Mouse (Mus musculus) Patski (cell line): ENCODE measurements at regions not wholly inside any gene's neighbourhood (a gene's known extent, or its start where the extent isn't known, plus 50 kb on each side); places are given as distances from the start of the nearest gene placed in this dataset.

ENCODE experiments used
- ATAC-seq: fragments of 100-300 bp; one replicate; pipeline ENCODE4 v1.8.0; 2021
- CTCF ChIA-PET: fragments of 350-600 bp; sonication (Branson Sonifier 250); formaldehyde crosslinking; loops from one replicate; lab custom pipeline; 2022; ENCODE audit warnings: inconsistent platforms; lab: Charles Lee
- POLR2A ChIA-PET: fragments of 350-600 bp; sonication (Branson Sonifier 250); formaldehyde crosslinking; loops from one replicate; lab custom pipeline; 2022; ENCODE audit warnings: antibody characterized with exemption, inconsistent platforms; lab: Charles Lee
- DNase-seq: peaks from one replicate; pipeline ENCODE4 v3.0.0-alpha.2; 2011; ENCODE audit warnings: low read depth, low spot score
- H3K27me3 ChIP-seq: fragments of 371-371 bp; one replicate; pipeline ENCODE4 v1.5.1; 2021
- CTCF ChIP-seq: fragments of 100-300 bp; IDR thresholded peaks from one replicate; pipeline ENCODE4 v1.5.1; 2021
- in situ Hi-C: fragments of 300-500 bp; cut with MboI; formaldehyde crosslinking; loops from 3 replicates; pipeline ENCODE4 v1.11.1; 2018; ENCODE audit warnings: low pct_unique_long_range_greater_than_20kb, mixed read lengths

GRCm38 (mm10) chr3:128093046-128093445 is 196.9 kb upstream of the Fam241a start:
- ChIA-PET CTCF (interaction anchor here (0.8 to 1.4 kb wide), 2 partner anchors 10 to 13 kb away, joined by 4 read pairs; no protein-coding TSS in a partner anchor), POLR2A (no interaction called here)
- no peak for ATAC-seq
- DNase-seq = no peak
- TF ChIP-seq CTCF = no peak
- in situ Hi-C loops = loop anchor here (10.0 kb wide), 1 partner anchor 1212 kb away; no protein-coding TSS in a partner anchor
- no peaks in the 10 kb centered on the region for H3K27me3 ChIP-seq

DNA sequence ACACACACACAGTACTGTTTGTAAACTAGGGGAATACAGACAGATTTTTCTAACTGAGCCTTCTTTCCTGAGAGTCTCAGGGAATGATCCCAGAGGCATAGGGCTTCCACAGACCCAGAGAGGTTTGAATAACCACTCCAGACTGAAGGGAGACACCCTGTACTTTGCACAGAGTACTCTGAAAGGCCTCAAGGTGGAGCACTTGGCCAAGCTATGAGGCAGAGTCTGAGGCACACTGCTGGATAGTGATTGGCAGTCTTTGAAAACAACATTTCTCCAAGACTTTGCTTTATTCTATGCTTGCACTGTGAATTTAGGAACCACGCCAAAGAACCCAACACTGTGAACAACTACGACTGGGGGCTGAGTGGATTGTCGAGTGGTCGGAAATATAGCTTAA is 192.1 kb upstream of the Fam241a start:
- H3K27me3 ChIP-seq = no peaks in the 10 kb centered on the region
- ATAC-seq = peak; percentile 95
- ChIA-PET POLR2A (interaction anchor here (0.5 kb wide), 1 partner anchor 87 kb away, joined by 4 read pairs; no protein-coding TSS in a partner anchor), CTCF (interaction anchor here (0.7 to 2.1 kb wide), 18 partner anchors 9 to 1116 kb away, joined by 3 to 27 read pairs (median 6); no protein-coding TSS in a partner anchor)
- in situ Hi-C loops = loop anchor here (5.0 to 10.0 kb wide), 4 partner anchors 86 to 1114 kb away; no protein-coding TSS in a partner anchor
- DNase-seq = no peak
- TF ChIP-seq CTCF = peak; percentile 97

- in situ Hi-C loops = loop anchor here (5.0 to 10.0 kb wide), 4 partner anchors 85 to 1115 kb away; no protein-coding TSS in a partner anchor
- no peaks in the 10 kb centered on the region for H3K27me3 ChIP-seq
- no peak for DNase-seq
- CTCF ChIA-PET = interaction anchor here (1.1 to 2.0 kb wide), 3 partner anchors 10 to 250 kb away, joined by 4 to 8 read pairs (median 4); no protein-coding TSS in a partner anchor
- POLR2A ChIA-PET = no interaction called here
- no peak for ATAC-seq
- TF ChIP-seq CTCF = no peak
These were observed 191.0 kb upstream of the Fam241a start for GRCm38 (mm10) chr3:128087163-128087562.

- ATAC-seq (no peak), DNase-seq (no peak)
- in situ Hi-C loops = loop anchor here (10.0 kb wide), 1 partner anchor 108 kb away; no protein-coding TSS in a partner anchor
- ChIA-PET POLR2A (interaction anchor here (0.7 kb wide), 1 partner anchor 1258 kb away, joined by 4 read pairs; no protein-coding TSS in a partner anchor), CTCF (interaction anchor here (0.7 to 2.9 kb wide), 6 partner anchors 8 to 254 kb away, joined by 3 to 14 read pairs (median 4); no protein-coding TSS in a partner anchor)
- H3K27me3 ChIP-seq = no peaks in the 10 kb centered on the region
- no peak for TF ChIP-seq CTCF
These were observed 186.3 kb upstream of the Fam241a start for GRCm38 (mm10) chr3:128082463-128082862.

- in situ Hi-C loops = loop anchor here (10.0 kb wide), 1 partner anchor 107 kb away; no protein-coding TSS in a partner anchor
- ChIA-PET CTCF (interaction anchor here (1.6 to 2.9 kb wide), 4 partner anchors 9 to 255 kb away, joined by 4 to 14 read pairs (median 6); no protein-coding TSS in a partner anchor), POLR2A (no interaction called here)
- ATAC-seq (no peak), DNase-seq (no peak)
- no peak for TF ChIP-seq CTCF
- H3K27me3 ChIP-seq = no peaks in the 10 kb centered on the region
These were observed 185.3 kb upstream of the Fam241a start for GRCm38 (mm10) chr3:128081430-128081829.

GRCm38 (mm10) chr3:128067861-128068260 is 171.7 kb upstream of the Fam241a start:
- peaks cover 3% of the 10 kb centered on the region for H3K27me3 ChIP-seq
- in situ Hi-C loops = no loop called here
- POLR2A ChIA-PET = no interaction called here
- no peak for DNase-seq
- CTCF ChIA-PET = interaction anchor here (0.8 to 1.9 kb wide), 5 partner anchors 9 to 269 kb away, joined by 3 to 4 read pairs (median 3); no protein-coding TSS in a partner anchor
- no peak for TF ChIP-seq CTCF
- no peak for ATAC-seq

GRCm38 (mm10) chr3:128054031-128054430 is 157.9 kb upstream of the Fam241a start:
- no peak for TF ChIP-seq CTCF
- ChIA-PET POLR2A (no interaction called here), CTCF (interaction anchor here (2.5 kb wide), 1 partner anchor 10 kb away, joined by 7 read pairs; no protein-coding TSS in a partner anchor)
- no peak for DNase-seq
- H3K27me3 ChIP-seq = no peaks in the 10 kb centered on the region
- in situ Hi-C loops = no loop called here
- ATAC-seq = no peak

DNA sequence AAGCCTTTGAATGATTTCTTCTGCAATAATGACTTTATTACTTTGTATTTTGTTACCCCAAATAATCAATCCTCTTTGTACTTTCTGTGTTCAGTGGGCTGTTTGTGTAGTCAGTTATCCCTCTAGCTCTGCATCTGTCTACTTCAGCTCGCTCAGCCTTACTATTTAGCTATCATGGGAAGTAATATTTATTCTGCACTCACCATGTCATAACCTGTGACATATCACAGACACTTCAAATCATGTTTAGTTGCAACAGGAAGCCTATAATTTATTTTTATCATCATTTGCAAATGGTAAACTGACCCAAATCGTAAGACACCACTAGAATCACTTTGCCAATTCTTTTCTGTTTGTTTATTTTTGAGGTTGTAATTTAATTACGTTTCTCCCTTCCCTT is 147.6 kb upstream of the Fam241a start:
- ChIA-PET POLR2A (no interaction called here), CTCF (no interaction called here)
- ATAC-seq = no peak
- TF ChIP-seq CTCF = no peak
- no peak for DNase-seq
- in situ Hi-C loops = no loop called here
- H3K27me3 ChIP-seq = no peaks in the 10 kb centered on the region

DNA sequence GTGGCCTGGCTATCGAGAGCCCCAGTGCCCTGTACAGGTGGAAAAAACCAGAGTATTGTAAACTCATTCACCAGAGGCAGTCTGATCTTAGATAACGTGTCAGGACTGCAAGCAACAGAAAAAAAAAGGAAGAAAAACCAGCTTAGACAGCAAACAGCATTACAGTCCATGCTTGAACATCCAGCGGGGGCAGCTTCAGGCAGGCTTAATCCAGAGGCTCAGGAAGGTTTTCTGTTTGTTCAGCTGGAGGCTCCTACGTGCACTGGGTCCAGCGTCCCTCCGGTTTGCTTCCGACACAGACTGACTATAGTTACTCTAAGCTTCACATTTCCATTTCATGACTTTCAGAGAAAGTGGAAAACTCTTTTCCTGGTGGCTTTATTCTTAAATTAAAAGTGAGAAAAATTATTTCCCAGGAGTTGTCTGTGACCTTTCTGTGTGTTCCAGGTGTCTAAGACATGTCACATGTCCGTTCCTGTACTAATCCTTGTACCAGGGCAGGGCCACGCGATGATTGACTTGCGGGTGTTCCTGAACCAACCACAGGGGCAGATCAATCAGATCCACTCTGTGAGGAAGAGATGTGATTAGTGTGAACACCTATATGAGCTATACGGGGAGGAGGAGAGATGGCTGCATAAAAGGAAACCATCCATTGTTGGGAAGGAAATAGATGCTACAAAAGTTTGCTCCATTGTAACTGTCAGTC is 144.4 kb upstream of the Fam241a start:
- ChIA-PET POLR2A (no interaction called here), CTCF (interaction anchor here (0.7 to 1.4 kb wide), 2 partner anchors 9 kb away, joined by 3 read pairs; no protein-coding TSS in a partner anchor)
- in situ Hi-C loops = no loop called here
- peaks cover 3% of the 10 kb centered on the region for H3K27me3 ChIP-seq
- no peak for ATAC-seq
- no peak for DNase-seq
- TF ChIP-seq CTCF = no peak

DNA sequence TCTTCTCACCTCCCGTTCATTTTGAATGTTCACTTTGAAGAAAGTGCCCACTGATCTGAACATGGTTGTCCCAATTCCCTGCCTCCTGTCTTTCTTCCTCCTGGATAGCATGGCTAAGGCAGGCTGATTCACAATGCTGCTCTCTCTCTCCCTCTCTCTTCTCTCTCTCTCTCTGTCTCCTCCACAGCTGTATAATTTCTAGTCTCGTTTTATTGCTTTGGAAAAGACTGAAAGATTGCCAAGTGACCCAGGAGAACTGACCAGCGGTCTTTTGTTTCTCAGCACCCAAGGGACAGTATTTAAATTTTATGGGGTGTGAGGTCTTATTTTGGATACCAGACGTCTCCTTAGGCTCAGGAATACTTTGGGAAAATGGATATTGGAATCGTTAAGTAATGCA is 143.1 kb upstream of the Fam241a start:
- ATAC-seq (no peak), DNase-seq (no peak)
- peaks cover 5% of the 10 kb centered on the region for H3K27me3 ChIP-seq
- ChIA-PET CTCF (interaction anchor here (1.9 kb wide), 1 partner anchor 17 kb away, joined by 4 read pairs; no protein-coding TSS in a partner anchor), POLR2A (no interaction called here)
- in situ Hi-C loops = no loop called here
- no peak for TF ChIP-seq CTCF

DNA sequence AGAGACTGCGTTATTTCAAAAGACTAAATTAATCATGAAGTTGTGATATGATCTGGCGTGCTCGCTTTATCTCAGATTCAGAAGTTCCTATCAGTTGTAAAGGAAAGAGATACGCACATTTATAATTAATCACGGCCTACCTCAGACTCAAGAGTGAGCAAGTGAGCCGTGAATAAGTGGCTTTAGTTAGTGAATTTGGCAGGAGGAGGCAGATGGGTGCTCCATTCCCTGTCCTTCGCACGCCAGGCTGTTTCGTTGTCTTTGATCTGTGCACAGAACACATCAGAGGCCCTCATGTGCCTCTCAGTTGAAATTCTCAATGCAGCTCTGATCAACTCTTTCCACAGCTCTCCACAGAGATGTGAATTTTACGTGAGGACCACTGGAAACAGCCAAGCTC is 140.4 kb upstream of the Fam241a start:
- H3K27me3 ChIP-seq = peaks cover 6% of the 10 kb centered on the region
- ATAC-seq (no peak), DNase-seq (no peak)
- CTCF ChIA-PET = no interaction called here
- in situ Hi-C loops = no loop called here
- POLR2A ChIA-PET = no interaction called here
- no peak for TF ChIP-seq CTCF
